Mouse (Mus musculus) thymus, postnatal 10 days (tissue): ENCODE data around the gene Ptpre.
"Not testable (repeated sequence)": the region's sequence is repeated elsewhere in the genome, so short reads cannot be mapped to it uniquely, and the experiment has no call there.

Experiments
- DNase-seq, 2 experiments: peaks; one replicate each; pipeline ENCODE4 v3.0.0; 2021; ENCODE audit warnings: low spot score in 2 of 2

Ptpre gene

GRCm38 (mm10) chr7:135684938-135685337 lies 147.7 kb downstream of the Ptpre start:
- no peak for DNase-seq

GRCm38 (mm10) chr7:135689396-135689795 lies 152.1 kb downstream of the Ptpre start:
- no peak for DNase-seq

GRCm38 (mm10) chr7:135691941-135692340 lies 154.7 kb downstream of the Ptpre start:
- no peak for DNase-seq

GRCm38 (mm10) chr7:135694130-135694529 lies 156.8 kb downstream of the Ptpre start:
- no peak for DNase-seq

- no peak for DNase-seq
These were observed 157.5 kb downstream of the Ptpre start for GRCm38 (mm10) chr7:135694796-135695195.

GRCm38 (mm10) chr7:135696127-135696526 lies 158.8 kb downstream of the Ptpre start:
- no peak for DNase-seq

- not testable (repeated sequence) for DNase-seq
These were observed 159.9 kb downstream of the Ptpre start for GRCm38 (mm10) chr7:135697021-135697740.

- DNase-seq = no peak
These were observed 161.1 kb downstream of the Ptpre start for GRCm38 (mm10) chr7:135698362-135698761.

- DNase-seq = not testable (repeated sequence)
These were observed 162.1 kb downstream of the Ptpre start for GRCm38 (mm10) chr7:135699351-135699750.

GRCm38 (mm10) chr7:135703600-135704148 lies 166.4 kb downstream of the Ptpre start:
- DNase-seq = no peak

- DNase-seq = no peak
These were observed 167.0 kb downstream of the Ptpre start for GRCm38 (mm10) chr7:135704251-135704650.

- DNase-seq = no peak
These were observed 167.8 kb downstream of the Ptpre start for GRCm38 (mm10) chr7:135705083-135705482.

GRCm38 (mm10) chr7:135705753-135706152 lies 168.5 kb downstream of the Ptpre start:
- DNase-seq = no peak

- DNase-seq = no peak
These were observed 173.4 kb downstream of the Ptpre start for GRCm38 (mm10) chr7:135710702-135711101.

- DNase-seq = no peak
These were observed 175.3 kb downstream of the Ptpre start for GRCm38 (mm10) chr7:135712534-135712933.

GRCm38 (mm10) chr7:135713326-135713725 lies 176.0 kb downstream of the Ptpre start:
- no peak for DNase-seq

- no peak for DNase-seq
These were observed 177.9 kb downstream of the Ptpre start for GRCm38 (mm10) chr7:135715166-135715565.

- DNase-seq = peak; percentile 44 to 48
These were observed 178.6 kb downstream of the Ptpre start, which contains the start of gene Mki67 for GRCm38 (mm10) chr7:135715642-135716444. Gene Mki67, minus strand, starts transcription at chr7:135716361.

- DNase-seq = peak; percentile 89
These were observed 179.2 kb downstream of the Ptpre start for GRCm38 (mm10) chr7:135716445-135716877.

GRCm38 (mm10) chr7:135716968-135717557 lies 179.8 kb downstream of the Ptpre start:
- DNase-seq = no peak

- DNase-seq = no peak
These were observed 184.2 kb downstream of the Ptpre start for GRCm38 (mm10) chr7:135721436-135721992.
